Mouse (Mus musculus) retina, postnatal 7 days (tissue): ENCODE measurements around the gene Itpr1.

Experiments used
- DNase-seq: peaks from one replicate; pipeline ENCODE4 v3.0.0-alpha.2; 2012; ENCODE audit warnings: low read depth, low spot score

Gene Itpr1

GRCm38 (mm10) chr6:108512994-108513393, 300.1 kb downstream of the Itpr1 start:
- no peak for DNase-seq

- no peak for DNase-seq
Measured at GRCm38 (mm10) chr6:108516248-108516647, 303.4 kb downstream of the Itpr1 start.

DNA sequence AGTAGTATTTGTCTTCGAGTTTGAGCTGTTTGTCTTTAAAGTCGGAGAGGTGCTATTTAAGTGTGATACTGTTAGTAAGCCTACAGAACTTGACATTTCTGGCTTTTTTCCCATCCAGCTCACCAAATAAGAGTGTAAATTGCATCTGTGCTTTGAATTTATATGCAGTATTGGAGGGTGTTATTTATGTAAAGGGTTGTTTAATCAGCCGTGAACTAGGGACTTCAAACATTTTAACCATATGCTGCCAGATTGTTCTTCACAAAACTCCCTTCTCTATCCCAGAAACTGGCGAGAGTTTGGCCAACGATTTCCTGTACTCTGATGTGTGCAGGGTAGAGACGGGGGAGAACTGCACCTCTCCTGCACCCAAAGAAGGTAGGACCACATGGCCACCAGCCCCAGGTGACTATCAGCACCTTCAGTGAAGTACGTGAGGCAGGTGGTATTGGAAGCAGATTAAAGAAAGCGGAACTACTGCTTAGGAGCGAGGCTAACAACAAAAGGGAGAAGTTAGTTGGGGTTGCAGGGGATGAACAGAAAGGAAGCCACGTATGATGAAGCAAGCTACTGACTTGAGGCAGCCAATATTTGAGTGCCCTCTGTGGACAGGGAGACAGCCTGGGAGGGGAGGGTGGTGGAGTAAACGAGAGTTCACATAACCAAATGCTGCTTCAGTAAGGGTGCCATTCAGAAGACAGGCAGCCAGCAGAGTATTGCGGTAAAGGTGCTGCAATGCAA, 304.5 kb downstream of the Itpr1 start:
- no peak for DNase-seq

DNA sequence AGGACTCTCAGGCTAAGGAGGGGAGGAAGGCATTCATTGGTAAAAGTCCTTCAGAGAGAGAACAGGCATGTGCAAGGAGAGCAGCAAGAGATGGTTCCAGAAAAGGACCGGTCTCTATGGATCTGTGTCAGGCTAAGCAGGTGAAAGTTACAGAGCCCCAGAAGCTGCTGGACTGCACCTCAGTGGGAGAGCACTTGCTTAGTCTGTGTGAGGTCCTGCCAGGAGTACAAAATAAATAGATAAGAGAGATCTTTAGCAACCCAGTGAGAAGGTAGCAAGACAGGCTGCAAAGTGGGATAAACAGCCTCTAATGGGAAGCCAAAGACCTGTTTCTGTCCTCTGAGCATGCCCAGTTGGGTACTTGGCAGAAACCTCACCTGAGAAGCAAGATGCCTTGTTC, 305.1 kb downstream of the Itpr1 start:
- no peak for DNase-seq

- DNase-seq = no peak
Measured at GRCm38 (mm10) chr6:108518552-108518951, 305.7 kb downstream of the Itpr1 start.

GRCm38 (mm10) chr6:108519327-108519726, 306.4 kb downstream of the Itpr1 start:
- no peak for DNase-seq

DNA sequence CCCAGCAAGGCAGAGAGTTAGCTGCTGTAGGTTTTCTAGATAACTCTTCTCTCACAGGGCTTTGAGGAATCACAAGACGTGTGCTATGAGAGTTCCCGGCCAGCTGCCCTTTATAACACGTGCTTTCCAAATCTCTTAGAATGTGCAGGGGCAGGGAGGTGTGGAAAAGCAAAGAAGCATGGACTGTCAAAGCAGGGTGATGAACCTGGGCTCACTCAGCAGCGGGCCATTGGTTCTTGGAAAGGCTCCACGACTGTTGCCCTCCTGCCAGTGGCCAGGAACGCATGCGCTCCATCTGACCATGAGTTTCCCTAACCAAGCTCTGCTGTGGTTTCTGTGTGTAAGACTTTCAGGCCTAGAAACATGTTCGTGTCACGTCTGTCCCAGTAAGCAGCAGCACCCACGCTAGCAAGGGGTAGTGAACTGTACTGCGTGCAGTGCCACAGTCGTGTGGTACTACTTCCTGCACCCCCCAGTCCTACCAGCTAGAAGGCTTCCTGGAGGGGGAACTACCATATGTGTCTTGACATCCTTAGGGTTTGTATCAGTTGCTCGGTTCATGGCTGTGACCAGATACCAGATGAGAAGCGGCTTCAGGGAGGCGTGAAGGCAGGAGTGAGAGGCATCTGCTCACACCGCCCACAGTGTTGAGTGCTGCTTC, 311.2 kb downstream of the Itpr1 start:
- DNase-seq = no peak

DNA sequence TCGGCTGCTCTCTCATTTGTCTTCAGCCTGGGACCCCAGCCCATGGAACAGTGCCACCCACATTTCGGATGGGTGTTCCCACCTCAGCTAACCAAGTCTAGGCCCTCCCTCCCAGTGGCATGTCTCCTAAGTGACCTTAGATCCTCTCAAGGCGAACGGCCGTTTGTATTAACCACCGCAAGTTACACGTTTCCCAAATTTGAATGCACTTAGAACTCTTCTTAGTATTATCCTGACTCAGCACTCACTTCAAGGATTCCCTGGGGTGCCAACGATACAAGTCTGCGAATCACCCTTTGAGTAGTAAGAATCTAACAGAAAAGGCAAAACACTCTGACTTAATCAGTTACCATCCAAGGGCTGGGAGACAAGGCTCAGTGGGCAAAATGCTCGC, 311.7 kb downstream of the Itpr1 start:
- DNase-seq = no peak

GRCm38 (mm10) chr6:108527560-108527959, 314.7 kb downstream of the Itpr1 start:
- no peak for DNase-seq

DNA sequence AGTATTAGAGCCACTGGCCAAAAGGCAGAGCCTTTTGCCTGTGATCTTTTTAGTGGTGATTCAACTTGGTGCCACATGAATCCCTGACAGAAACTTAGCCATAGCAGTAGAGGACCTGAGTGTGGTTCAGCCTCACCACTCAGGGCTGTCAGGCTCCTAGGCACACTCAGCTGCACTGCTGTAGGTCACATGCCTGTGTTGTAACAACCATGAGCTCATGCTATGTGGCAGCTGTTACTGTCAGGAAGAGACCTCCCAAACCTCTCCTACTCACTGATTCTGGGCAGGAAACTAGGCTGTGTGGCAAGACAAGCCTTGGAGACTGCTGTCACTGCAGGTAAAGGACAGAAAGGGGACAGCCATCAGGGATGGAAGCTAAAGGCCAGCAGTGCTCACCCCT, 315.1 kb downstream of the Itpr1 start:
- no peak for DNase-seq

- DNase-seq = no peak
Measured at GRCm38 (mm10) chr6:108529150-108529549, 316.3 kb downstream of the Itpr1 start.

GRCm38 (mm10) chr6:108530781-108531323, 318.0 kb downstream of the Itpr1 start:
- DNase-seq = no peak

DNA sequence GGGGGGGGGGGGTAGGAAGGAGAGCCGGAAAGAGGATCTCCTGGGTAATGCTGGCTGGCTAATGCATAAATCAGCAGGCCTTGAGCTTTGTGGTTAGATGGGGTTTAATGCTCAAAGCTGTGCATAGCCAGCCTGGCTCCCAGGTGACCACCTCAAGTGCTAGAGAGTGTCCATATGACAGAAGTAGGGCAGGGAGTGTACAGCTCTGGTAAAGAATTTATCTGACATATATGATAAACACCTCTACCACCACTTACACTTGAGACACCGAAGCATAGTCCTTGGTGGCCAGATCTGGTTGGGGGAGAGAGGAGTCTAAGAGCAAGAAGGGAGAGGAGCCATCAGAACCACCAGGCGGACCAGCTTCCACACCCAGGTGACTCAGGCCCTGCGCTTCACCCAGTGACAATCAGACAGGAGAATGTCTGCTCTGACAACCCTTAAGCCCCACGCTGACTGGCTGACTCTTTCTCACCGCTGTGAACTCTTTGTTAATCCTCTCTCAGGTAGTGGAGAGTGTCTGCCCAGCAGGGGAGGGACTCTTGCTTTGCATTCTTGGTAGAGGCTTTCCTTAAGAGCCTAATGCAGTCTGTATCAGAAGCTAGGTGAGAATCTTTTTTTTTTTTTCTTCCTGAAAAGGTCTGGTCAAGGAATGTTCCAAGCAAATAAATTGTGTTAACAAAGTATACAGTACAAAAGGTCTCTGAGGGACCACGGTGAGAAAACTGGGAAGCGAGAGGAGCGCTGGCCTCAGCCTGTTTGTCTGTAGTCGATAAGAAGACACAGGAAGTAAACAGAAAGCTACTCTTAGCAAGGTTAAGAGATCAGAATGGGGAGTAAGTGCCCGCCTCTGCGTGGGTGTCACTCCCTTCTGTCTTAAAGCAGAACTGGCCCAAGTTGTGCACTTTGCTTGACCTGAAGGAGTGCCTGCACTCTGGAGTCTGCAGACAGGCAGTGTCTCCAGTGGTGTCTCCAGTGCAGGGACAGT, 318.7 kb downstream of the Itpr1 start:
- DNase-seq = no peak

DNA sequence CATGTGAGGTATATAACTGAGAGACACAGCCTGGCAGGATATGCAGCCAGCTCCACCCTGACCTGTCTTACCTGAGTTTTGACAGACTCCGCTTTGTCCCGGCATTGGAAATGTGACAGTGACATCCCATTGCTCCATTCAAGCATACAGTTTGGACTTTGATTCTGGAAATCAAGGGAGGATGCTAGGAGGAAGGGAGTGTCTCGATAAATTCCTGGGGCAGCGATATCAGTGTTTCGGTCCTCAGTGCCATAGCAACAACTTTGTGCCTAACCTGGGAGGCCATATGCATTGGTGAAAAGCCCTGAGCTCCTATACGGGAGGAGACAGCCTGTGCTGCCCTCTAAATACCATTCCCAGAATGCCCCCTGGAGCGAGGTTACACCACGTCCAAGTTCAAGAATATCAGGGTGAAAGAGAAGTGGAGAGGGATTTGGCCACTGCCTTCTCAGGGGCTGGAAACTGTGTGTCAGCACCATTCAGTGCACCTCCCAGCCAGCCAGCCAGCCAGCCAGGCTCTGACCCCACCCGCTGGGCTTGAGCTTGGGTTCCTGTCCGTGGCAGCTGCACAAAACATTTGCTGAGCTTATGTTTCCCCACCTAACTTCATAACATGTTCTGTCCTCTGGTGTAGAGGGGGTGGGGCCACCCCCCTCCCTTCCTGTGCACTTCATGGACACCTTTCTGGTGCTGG, 319.7 kb downstream of the Itpr1 start:
- DNase-seq = no peak

- no peak for DNase-seq
Measured at GRCm38 (mm10) chr6:108534139-108534538, 321.2 kb downstream of the Itpr1 start.

- DNase-seq = no peak
Measured at GRCm38 (mm10) chr6:108534596-108534995, 321.7 kb downstream of the Itpr1 start.

DNA sequence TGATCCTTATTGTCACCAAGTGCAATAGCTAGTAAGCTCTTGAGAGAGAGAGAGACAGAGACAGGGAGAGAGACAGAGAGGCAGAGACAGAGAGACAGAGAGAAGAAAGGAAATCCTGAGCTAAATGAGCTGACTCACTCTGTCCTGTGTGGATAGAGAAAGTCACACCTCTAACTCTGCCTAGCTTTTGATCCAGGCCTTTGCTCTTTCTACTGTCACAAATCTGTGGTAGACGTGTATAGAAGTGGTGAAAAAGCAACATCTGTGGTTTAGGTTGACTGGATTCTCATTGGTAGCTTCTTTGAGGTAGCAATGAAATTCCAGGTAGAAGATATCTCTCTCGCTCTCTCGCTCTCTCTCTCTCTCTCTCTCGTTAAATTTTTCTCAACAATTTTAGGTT, 322.4 kb downstream of the Itpr1 start:
- DNase-seq = no peak

DNA sequence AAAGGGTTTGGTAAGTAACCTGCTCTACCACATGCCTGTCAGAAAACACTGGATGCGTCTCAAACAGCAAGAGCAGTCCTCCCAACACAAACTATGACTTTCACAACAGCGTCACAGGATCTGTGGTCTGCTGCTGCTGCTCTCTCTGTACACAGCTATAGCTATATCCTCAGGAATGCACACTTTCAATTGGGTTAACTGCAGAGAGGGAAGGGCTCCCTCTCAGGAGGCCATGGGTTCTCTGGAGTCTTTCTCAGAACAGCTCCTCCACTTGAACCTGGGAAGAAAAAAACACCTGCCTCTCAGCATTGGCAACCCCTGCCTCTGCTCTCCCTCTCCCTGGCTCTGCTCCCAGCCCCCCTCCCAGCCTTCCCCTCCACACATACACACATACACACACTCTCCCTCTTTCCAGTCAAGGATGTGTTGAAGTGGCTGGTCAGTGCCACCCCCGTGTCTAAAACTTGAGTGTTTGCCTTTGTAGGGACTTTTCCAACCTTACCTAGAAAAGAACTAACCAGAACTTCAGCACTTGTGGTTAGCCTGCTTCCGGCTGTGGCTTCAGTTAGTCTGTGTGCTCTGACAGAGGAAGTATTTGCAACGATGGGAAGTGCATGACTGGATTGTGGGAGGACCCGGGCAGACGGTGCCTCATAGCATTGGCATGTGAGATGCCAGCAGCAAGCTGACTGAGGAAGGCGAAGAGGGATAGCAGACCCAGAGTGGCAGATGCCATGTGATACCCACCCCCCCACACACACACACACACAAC, 323.8 kb downstream of the Itpr1 start:
- no peak for DNase-seq

- DNase-seq = no peak
Measured at GRCm38 (mm10) chr6:108538406-108538805, 325.5 kb downstream of the Itpr1 start.

GRCm38 (mm10) chr6:108540441-108540840, 327.5 kb downstream of the Itpr1 start:
- DNase-seq = no peak

DNA sequence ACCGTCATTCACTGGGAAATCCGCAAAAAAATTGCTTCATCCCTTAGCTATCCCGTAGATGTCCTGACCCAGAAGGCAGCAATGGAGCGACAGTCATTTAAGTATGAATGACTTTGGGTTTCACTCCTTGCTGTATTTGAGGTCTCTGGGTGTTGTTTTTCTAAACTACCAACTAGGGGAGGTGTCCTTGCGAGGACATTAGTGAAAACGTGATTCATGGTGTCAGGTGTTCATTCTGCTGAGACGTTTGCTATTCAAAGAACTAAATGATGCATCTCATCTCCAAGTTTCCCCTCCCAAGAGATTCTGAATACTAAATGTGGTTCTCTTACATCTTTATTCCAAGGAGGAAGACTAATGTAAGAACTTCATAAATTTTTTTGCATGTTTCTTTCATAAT, 332.0 kb downstream of the Itpr1 start:
- DNase-seq = no peak
